Mouse (Mus musculus): ENCODE data around the gene Abcb8. TPM values are rescaled to one million over a fixed set of nuclear protein-coding genes. Genes with fewer than 3 reads are reported as not detected.
A peak's percentile ranks its signal among the peaks of the same experiment; 100 is the strongest.

Gene Abcb8
- not detected in 2 replicates for polyA plus RNA-seq (2012; ENCODE audit: insufficient read depth, insufficient read length, low replicate concordance, missing spikeins)

DNA sequence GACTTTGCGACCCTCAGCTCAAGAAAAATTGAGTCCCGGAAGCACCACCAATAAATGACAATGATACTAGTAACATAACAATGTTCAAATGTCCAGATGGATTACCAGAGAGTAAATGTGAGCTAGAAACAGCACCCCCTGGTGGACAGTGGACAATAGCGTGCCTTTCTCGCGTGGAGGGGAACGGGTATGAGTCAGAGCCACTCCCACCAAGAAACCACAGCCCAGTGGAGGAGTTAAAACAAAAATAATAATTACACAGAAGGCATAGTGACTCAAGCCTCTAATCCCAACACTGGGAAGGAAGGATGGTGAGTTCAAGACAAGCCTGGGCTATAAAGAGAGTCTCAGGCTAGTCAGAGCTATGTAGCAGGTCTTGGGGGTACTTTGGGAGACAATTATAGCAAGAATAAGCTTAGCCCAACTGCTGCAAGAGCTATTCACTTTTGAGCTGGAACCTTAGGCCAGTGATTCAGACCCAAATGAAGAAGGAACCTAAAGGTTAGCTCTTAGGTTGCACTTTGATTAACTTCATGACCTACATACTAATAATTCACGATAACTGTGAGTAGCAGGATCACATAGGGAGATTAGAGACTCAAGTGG is at the start of gene Abcb8:
Gene Abcb8, plus strand, starts transcription at position 272 of the 606 bp plus-strand sequence.
- WGBS = 20% methylated on average over 7 of the region's 7 CpGs
- H3K27ac ChIP-seq (ENCODE audit: insufficient read depth, low read depth, low read length) = peak within 1 kb of the TSS; percentile 95
- TF ChIP-seq CTCF (IDR thresholded peaks at IDR 0.05; ENCODE audit: insufficient read depth, low read depth, low read length) (peak; percentile 42; the same call in 1 of the 2 replicates), POLR2A (IDR thresholded peaks at IDR 0.05; ENCODE audit: insufficient read depth, low read depth, low read length) (no peak)
- peak within 1 kb of the TSS; percentile 77 for H3K4me3 ChIP-seq (ENCODE audit: insufficient read depth, low read depth, low read length)
- H3K4me1 ChIP-seq (ENCODE audit: control insufficient read depth, insufficient read depth, low read length) = no peaks in the 10 kb centered on the region

DNA sequence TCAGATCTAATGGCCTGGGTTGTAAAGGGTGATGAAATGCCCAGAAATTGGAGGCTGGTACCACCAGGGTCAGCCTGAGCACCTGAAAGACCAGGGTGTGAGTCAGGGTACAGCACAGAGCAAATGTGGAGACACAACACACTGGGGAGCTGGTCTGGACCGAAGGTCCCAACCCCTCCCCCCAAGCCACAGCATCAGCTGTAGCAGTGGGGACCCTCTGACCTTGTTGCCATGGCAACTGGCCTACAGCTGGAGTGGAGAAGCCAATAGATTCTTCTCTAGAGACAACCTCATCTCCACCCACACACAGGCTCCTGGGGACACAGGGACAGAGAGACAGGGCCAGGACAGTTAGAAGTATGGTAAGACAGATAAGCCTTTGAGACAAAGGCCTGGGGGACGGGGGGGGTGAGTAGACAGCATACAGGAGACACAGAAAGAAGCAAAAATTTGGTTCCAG is 49.5 kb upstream of the Abcb8 start:
- peak overlapping the region; percentile 92 for H3K27ac ChIP-seq (ENCODE audit: insufficient read depth, low read depth, low read length)
- H3K4me3 ChIP-seq (ENCODE audit: insufficient read depth, low read depth, low read length) = peak overlapping the region; percentile 26; the same call in 1 of the 2 replicates
- 12% methylated on average over 2 of the region's 2 CpGs for WGBS
- TF ChIP-seq POLR2A (IDR thresholded peaks at IDR 0.05; ENCODE audit: insufficient read depth, low read depth, low read length) (no peak), CTCF (IDR thresholded peaks at IDR 0.05; ENCODE audit: insufficient read depth, low read depth, low read length) (no peak)
- H3K4me1 ChIP-seq (ENCODE audit: control insufficient read depth, insufficient read depth, low read length) = peaks cover 56% of the 10 kb centered on the region

DNA sequence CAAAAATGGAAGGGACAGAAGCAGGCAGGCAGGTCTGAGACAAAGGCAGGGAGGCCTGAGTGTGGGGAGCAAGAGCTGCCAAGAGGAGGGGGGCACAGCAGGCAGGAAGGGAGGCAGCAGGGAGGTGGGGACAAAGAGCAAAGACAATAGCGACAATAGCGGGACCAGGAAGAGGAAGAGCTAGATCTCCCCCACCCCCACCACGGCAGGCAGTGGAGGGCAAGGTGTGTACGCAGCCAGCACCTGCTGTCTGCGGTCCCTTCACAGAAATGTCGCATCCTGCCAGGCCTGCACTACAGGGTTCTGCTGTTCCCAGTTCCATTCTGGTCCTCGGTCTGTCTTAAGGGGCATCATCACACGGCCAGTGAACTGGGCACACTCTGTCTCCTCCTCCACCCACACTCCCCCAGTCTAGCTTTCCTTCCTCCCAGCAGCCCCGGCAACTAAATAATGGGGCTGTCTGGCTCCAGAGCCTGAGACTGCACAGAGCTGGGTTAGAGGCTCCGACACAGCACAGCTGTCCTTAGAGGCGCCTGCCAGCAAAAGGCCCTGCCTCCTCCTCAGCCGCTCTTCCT is 48.9 kb upstream of the Abcb8 start:
- WGBS = 9% methylated on average over 12 of the region's 12 CpGs
- peaks cover 61% of the 10 kb centered on the region for H3K4me1 ChIP-seq (ENCODE audit: control insufficient read depth, insufficient read depth, low read length)
- H3K4me3 ChIP-seq (ENCODE audit: insufficient read depth, low read depth, low read length) = peak overlapping the region; percentile 26
- H3K27ac ChIP-seq (ENCODE audit: insufficient read depth, low read depth, low read length) = peak overlapping the region; percentile 92
- TF ChIP-seq CTCF (IDR thresholded peaks at IDR 0.05; ENCODE audit: insufficient read depth, low read depth, low read length) (no peak), POLR2A (IDR thresholded peaks at IDR 0.05; ENCODE audit: insufficient read depth, low read depth, low read length) (no peak)

DNA sequence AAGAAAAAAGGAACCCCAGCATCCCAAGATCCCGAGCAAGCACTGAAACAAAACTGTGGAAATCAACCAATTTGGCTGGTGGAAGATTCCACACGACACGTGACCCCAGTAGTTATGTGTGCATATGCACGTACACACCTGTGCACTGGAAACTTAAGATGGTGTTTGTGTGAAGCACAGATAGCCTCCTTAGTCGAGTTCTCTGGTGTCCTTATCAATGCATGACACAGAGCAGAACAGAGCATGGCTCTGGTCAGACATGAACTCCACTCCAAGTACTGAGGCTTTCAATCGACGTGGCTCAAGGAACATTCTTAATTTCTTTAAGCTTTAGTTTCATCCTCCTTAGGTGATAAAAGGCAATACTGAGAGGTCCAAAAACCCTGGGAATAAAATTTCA is 47.1 kb upstream of the Abcb8 start:
- no peak overlapping the region for H3K4me3 ChIP-seq (ENCODE audit: insufficient read depth, low read depth, low read length)
- WGBS = 93% methylated on average over 7 of the region's 7 CpGs
- peaks cover 69% of the 10 kb centered on the region for H3K4me1 ChIP-seq (ENCODE audit: control insufficient read depth, insufficient read depth, low read length)
- TF ChIP-seq POLR2A (IDR thresholded peaks at IDR 0.05; ENCODE audit: insufficient read depth, low read depth, low read length) (no peak), CTCF (IDR thresholded peaks at IDR 0.05; ENCODE audit: insufficient read depth, low read depth, low read length) (no peak)
- no peak overlapping the region for H3K27ac ChIP-seq (ENCODE audit: insufficient read depth, low read depth, low read length)

DNA sequence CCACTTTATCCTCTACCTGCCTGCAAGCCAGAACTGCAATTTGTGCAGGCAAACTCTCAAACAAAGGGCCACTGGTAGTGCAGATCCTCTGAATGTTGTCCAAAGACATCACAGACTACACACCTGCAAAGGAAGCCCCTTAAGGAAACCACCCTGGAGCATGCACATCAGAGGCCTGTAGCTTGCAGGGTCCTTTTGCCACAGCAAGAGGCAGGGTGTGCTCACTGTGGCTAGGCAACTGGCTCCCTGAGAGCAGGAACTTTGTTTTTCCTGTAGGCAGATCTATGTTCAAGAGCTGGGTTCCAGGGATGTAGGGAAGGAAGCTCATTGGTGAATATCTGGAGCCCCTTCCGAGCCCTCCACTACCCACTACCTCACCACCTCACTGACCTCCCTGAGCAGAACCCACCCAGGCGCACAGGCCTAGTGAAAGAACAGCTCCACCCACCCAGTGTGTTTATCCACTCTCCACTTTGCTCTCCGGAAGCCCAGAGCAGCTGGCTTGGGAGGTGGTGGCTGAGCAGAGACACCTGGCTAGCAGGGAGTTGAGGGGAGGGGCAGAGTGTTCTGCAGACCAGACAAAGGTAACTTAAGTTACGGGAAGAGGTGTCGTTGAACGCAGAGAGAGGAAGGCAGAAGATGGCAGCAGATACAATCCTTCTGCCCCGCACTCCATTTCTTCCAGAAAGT is 46.1 kb upstream of the Abcb8 start:
- Histone ChIP-seq H3K4me1 (ENCODE audit: control insufficient read depth, insufficient read depth, low read length) (peaks cover 69% of the 10 kb centered on the region), H3K4me3 (ENCODE audit: insufficient read depth, low read depth, low read length) (no peak overlapping the region)

DNA sequence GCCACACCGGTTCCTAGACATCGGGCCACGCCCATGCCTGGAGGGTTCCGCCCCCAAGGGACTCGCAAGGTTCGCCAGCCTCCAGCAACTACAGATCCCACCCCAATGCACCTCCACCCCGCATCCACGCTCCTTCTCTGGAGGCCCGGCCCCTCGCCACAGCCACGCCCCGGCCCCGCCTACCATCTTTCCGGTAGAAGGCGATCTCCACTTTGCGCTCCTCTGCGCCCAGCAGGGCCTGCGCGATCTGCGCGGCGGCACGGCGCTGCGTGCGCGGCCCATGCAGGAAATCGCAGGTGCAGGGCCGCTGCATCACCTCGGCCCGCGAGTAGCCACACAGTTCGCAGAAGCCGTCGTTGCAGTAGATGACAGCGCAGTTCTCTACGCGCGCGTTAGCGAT is 45.3 kb upstream of the Abcb8 start:
- Histone ChIP-seq H3K4me1 (ENCODE audit: control insufficient read depth, insufficient read depth, low read length) (peaks cover 71% of the 10 kb centered on the region), H3K4me3 (ENCODE audit: insufficient read depth, low read depth, low read length) (peak overlapping the region; percentile 55), H3K27ac (ENCODE audit: insufficient read depth, low read depth, low read length) (peak overlapping the region; percentile 27; the same call in 1 of the 2 replicates)
- WGBS = under 1% methylated on average over 41 of the region's 41 CpGs
- TF ChIP-seq CTCF (IDR thresholded peaks at IDR 0.05; ENCODE audit: insufficient read depth, low read depth, low read length) = no peak
- TF ChIP-seq POLR2A (IDR thresholded peaks at IDR 0.05; ENCODE audit: insufficient read depth, low read depth, low read length) = peak; percentile 54; the same call in 1 of the 2 replicates

More for the DNA sequence above, 46.1 kb upstream of the Abcb8 start:
- no peak for TF ChIP-seq CTCF (IDR thresholded peaks at IDR 0.05; ENCODE audit: insufficient read depth, low read depth, low read length)
- TF ChIP-seq POLR2A (IDR thresholded peaks at IDR 0.05; ENCODE audit: insufficient read depth, low read depth, low read length) = no peak
- 68% methylated on average over 7 of the region's 7 CpGs for WGBS
- no peak overlapping the region for H3K27ac ChIP-seq (ENCODE audit: insufficient read depth, low read depth, low read length)

DNA sequence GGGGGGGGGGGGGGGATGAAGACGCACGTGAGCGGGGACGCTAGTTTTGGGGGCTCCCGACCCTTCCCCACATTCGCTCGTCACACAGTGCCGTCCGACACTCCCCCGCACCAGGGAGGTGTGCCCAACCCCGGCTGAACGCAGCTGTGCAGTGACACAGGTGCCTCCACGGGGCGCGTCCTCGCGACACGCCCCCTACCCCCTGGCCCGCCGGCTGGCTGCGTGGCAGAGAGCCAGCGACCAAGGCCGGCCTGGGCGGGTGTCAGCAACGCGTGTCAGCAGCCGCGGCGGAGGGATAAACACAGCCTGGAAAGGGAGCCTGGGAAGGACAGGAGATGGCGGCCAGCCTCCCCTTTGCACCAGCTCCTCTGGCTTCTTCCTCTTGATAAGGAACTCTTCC is 44.9 kb upstream of the Abcb8 start:
- TF ChIP-seq CTCF (IDR thresholded peaks at IDR 0.05; ENCODE audit: insufficient read depth, low read depth, low read length) = no peak
- TF ChIP-seq POLR2A (IDR thresholded peaks at IDR 0.05; ENCODE audit: insufficient read depth, low read depth, low read length) = no peak; the same call in 1 of the 2 replicates
- Histone ChIP-seq H3K4me3 (ENCODE audit: insufficient read depth, low read depth, low read length) (peak overlapping the region; percentile 55), H3K27ac (ENCODE audit: insufficient read depth, low read depth, low read length) (peak overlapping the region; percentile 58; the same call in 1 of the 2 replicates), H3K4me1 (ENCODE audit: control insufficient read depth, insufficient read depth, low read length) (peaks cover 70% of the 10 kb centered on the region)
- WGBS = 0% methylated on average over 30 of the region's 30 CpGs

DNA sequence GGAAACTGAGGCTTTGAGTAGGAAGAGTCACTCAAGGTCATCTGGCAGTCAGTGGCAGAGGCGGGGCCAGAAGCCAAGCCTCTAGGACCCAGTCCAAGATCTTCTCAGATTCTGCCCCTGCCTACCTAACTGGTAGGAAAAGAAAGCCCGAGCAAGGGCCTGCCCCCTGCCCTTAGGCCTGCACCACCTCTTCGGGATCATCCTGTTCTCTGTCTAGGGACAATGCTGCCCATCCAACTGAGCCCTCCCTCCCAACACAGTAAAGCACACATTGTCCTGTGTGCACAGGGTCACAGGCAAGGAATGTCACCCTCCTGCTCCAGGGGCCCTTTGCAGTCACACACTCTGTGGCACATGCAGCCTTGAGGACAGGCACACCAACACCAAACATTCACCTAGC is 43.4 kb upstream of the Abcb8 start:
- TF ChIP-seq POLR2A (IDR thresholded peaks at IDR 0.05; ENCODE audit: insufficient read depth, low read depth, low read length) (no peak), CTCF (IDR thresholded peaks at IDR 0.05; ENCODE audit: insufficient read depth, low read depth, low read length) (no peak)
- H3K4me1 ChIP-seq (ENCODE audit: control insufficient read depth, insufficient read depth, low read length) = peaks cover 60% of the 10 kb centered on the region
- no peak overlapping the region for H3K27ac ChIP-seq (ENCODE audit: insufficient read depth, low read depth, low read length)
- H3K4me3 ChIP-seq (ENCODE audit: insufficient read depth, low read depth, low read length) = peak overlapping the region; percentile 71
- WGBS = 51% methylated on average over 3 of the region's 3 CpGs

Measured in olfactory bulb, adult 2 months (tissue).